Mouse (Mus musculus): ENCODE data around the gene Etfa. TPM values are rescaled to one million over a fixed set of nuclear protein-coding genes. Genes with fewer than 3 reads are reported as not detected.
A peak's percentile ranks its signal among the peaks of the same experiment; 100 is the strongest.

Gene Etfa
- polyA plus RNA-seq, 1 experiment from 2014 or later = 225 TPM

DNA sequence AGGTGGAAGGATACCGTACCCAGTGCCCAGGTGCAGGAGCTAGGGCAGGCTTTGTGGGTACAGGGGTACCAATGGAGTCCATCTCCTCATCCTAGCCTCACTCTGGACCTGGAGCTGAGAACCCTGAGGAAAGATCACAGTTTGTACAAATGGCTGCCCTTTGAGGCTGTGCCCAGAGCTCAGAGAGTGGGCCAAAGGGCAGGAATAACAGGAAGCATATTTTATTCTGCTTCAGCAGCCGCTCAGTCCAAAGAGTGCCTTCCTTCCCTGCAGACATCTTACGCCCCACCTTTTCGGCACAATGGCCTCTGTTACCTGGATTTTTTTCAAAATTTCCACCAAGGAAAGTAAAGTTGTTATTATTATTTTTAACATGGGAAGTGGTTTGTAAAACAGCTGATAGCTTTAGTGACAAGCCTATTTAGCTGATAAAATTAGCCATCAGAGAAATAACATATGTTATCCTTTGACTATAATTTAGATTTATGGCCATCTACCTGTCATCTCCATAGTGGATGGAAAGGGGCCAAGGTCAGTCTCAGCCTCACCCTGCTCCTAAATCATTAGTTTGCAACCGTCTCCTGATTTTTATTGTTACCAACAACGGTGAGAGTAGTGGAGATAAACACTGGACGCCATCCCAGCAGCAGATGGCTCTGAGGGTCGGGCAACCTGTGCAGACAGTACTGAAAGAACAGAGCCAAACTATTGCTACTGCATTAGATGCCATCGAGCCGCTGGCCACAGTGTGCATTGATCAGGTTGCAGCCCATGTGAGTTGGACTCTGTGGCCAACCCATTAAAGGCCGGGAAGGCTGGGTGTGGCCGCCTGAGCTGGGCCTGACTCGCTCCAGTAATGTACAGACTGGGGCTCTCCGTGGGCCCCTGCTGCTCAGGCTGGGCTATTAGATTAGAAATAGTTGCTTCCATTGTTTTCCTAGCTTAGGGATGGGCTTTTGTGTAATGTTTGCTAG is 88.3 kb downstream of the Etfa start:
- no peak overlapping the region for H3K9ac ChIP-seq (ENCODE audit: low read length)
- H3K36me3 ChIP-seq (ENCODE audit: control insufficient read depth, insufficient read depth, low read length) = no peaks in the 10 kb centered on the region
- peak; percentile 60 for DNase-seq (ENCODE audit: low spot score)
- H3K4me2 ChIP-seq (ENCODE audit: low read length) = no peak overlapping the region
- no peaks in the 10 kb centered on the region for H3K4me1 ChIP-seq (replicated peaks; ENCODE audit: control insufficient read depth, insufficient read depth, low read length)
- peak; percentile 48; the same call in 1 of the 2 replicates for ATAC-seq (replicated peaks; ENCODE audit: low FRiP score, low TSS enrichment, low read depth)
- H3K9me3 ChIP-seq (ENCODE audit: control insufficient read depth, low read length) = peaks cover 6% of the 10 kb centered on the region; the same call in 1 of the 2 replicates
- no peaks in the 10 kb centered on the region for H3K27me3 ChIP-seq (replicated peaks; ENCODE audit: control insufficient read depth, insufficient read depth, low read length)
- no peak overlapping the region for H3K4me3 ChIP-seq (ENCODE audit: low read depth, low read length)
- WGBS = 64% methylated on average over 14 of the region's 14 CpGs
- H3K27ac ChIP-seq (ENCODE audit: low read depth) = peak overlapping the region; percentile 12; the same call in 1 of the 2 replicates

DNA sequence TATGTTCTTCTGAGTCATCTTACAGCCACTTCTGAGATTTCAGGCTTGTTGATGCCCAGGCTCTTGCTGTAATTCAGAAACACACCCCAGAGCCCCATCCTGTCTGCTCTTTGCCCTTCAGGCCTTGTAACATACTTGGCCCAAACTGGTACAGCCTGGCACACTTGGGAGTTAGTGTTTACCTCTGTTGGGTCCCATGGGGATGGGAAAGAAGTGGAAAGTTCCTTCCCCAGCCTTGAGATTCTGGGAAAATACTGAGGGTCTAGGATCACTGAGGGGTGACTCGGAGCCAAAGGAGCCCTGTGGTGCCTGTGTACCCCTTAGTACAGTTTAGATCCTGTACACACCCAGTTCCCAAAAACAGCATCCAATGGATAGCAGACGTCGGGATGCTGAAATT is 90.3 kb downstream of the Etfa start:
- Histone ChIP-seq H3K36me3 (ENCODE audit: control insufficient read depth, insufficient read depth, low read length) (no peaks in the 10 kb centered on the region), H3K9ac (ENCODE audit: low read length) (no peak overlapping the region), H3K4me2 (ENCODE audit: low read length) (no peak overlapping the region), H3K4me3 (ENCODE audit: low read depth, low read length) (no peak overlapping the region), H3K9me3 (ENCODE audit: control insufficient read depth, low read length) (peaks cover 6% of the 10 kb centered on the region; the same call in 1 of the 2 replicates), H3K27me3 (replicated peaks; ENCODE audit: control insufficient read depth, insufficient read depth, low read length) (no peaks in the 10 kb centered on the region), H3K4me1 (replicated peaks; ENCODE audit: control insufficient read depth, insufficient read depth, low read length) (no peaks in the 10 kb centered on the region), H3K27ac (ENCODE audit: low read depth) (no peak overlapping the region)
- 88% methylated on average over 3 of the region's 3 CpGs for WGBS
- no peak for ATAC-seq (replicated peaks; ENCODE audit: low FRiP score, low TSS enrichment, low read depth)
- no peak for DNase-seq (ENCODE audit: low spot score)

DNA sequence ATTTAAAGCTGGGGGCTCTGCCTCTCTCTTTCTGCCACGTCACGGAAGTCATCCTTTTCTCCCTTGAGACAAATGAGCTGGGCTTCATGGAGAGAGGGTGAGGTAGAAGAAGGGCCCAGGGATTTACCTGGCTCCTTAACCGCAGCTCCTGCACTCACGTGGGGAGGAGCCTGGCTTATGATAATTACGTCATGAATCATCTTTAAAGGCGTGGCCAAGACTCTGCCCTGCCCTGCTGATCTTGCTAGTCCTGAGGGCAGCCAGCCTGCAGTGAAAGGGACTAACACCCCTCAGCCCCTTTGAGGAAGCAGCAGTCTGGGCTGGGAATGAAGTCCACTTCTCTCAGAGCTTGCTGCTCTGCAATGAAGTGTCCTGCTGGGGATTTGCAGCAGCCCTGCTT is 100.9 kb downstream of the Etfa start:
- ATAC-seq (replicated peaks; ENCODE audit: low FRiP score, low TSS enrichment, low read depth) (no peak; the same call in 1 of the 2 replicates), DNase-seq (ENCODE audit: low spot score) (no peak)
- Histone ChIP-seq H3K4me3 (ENCODE audit: low read depth, low read length) (no peak overlapping the region), H3K36me3 (ENCODE audit: control insufficient read depth, insufficient read depth, low read length) (no peaks in the 10 kb centered on the region), H3K4me2 (ENCODE audit: low read length) (no peak overlapping the region), H3K27ac (ENCODE audit: low read depth) (no peak overlapping the region), H3K9me3 (ENCODE audit: control insufficient read depth, low read length) (no peaks in the 10 kb centered on the region), H3K4me1 (replicated peaks; ENCODE audit: control insufficient read depth, insufficient read depth, low read length) (peaks cover 16% of the 10 kb centered on the region), H3K27me3 (replicated peaks; ENCODE audit: control insufficient read depth, insufficient read depth, low read length) (no peaks in the 10 kb centered on the region), H3K9ac (ENCODE audit: low read length) (no peak overlapping the region)
- WGBS = 33% methylated on average over 6 of the region's 6 CpGs

GRCm38 (mm10) chr9:55410430-55410829 is 101.6 kb downstream of the Etfa start:
- H3K9ac ChIP-seq (ENCODE audit: low read length) = no peak overlapping the region
- H3K27ac ChIP-seq (ENCODE audit: low read depth) = no peak overlapping the region
- no peak overlapping the region for H3K4me3 ChIP-seq (ENCODE audit: low read depth, low read length)
- DNase-seq (ENCODE audit: low spot score) (no peak), ATAC-seq (replicated peaks; ENCODE audit: low FRiP score, low TSS enrichment, low read depth) (no peak)
- no peaks in the 10 kb centered on the region for H3K9me3 ChIP-seq (ENCODE audit: control insufficient read depth, low read length)
- WGBS = 41% methylated on average over 6 of the region's 6 CpGs
- peaks cover 16% of the 10 kb centered on the region for H3K4me1 ChIP-seq (replicated peaks; ENCODE audit: control insufficient read depth, insufficient read depth, low read length)
- no peaks in the 10 kb centered on the region for H3K36me3 ChIP-seq (ENCODE audit: control insufficient read depth, insufficient read depth, low read length)
- no peaks in the 10 kb centered on the region for H3K27me3 ChIP-seq (replicated peaks; ENCODE audit: control insufficient read depth, insufficient read depth, low read length)
- no peak overlapping the region for H3K4me2 ChIP-seq (ENCODE audit: low read length)

GRCm38 (mm10) chr9:55409833-55410232 is 102.2 kb downstream of the Etfa start:
- peaks cover 16% of the 10 kb centered on the region for H3K4me1 ChIP-seq (replicated peaks; ENCODE audit: control insufficient read depth, insufficient read depth, low read length)
- H3K4me2 ChIP-seq (ENCODE audit: low read length) = no peak overlapping the region
- no peak overlapping the region for H3K27ac ChIP-seq (ENCODE audit: low read depth)
- ATAC-seq (replicated peaks; ENCODE audit: low FRiP score, low TSS enrichment, low read depth) (no peak), DNase-seq (ENCODE audit: low spot score) (no peak)
- no peaks in the 10 kb centered on the region for H3K9me3 ChIP-seq (ENCODE audit: control insufficient read depth, low read length)
- H3K27me3 ChIP-seq (replicated peaks; ENCODE audit: control insufficient read depth, insufficient read depth, low read length) = no peaks in the 10 kb centered on the region
- no peak overlapping the region for H3K9ac ChIP-seq (ENCODE audit: low read length)
- H3K4me3 ChIP-seq (ENCODE audit: low read depth, low read length) = no peak overlapping the region
- WGBS = 53% methylated on average over 3 of the region's 3 CpGs
- no peaks in the 10 kb centered on the region for H3K36me3 ChIP-seq (ENCODE audit: control insufficient read depth, insufficient read depth, low read length)

DNA sequence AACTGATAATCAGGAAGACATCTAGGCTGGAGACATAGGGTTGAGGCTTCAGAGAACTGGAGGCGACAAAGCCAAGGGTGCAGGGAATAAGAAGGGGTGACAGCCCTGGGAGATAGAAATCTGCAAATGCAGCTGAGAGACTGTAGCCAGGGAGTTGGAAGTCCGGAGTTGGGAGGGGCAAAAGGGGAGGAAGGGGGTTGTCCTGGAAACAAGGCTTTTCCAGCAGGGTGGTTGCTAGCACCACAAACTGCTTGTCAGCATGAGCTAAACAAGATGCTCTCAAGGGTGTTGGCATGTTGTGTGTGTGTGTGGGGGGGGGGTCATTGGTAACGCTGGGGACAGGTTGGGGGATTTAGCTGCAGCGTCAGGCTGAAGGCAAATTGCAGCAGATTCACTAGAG is 103.2 kb downstream of the Etfa start:
- ATAC-seq (replicated peaks; ENCODE audit: low FRiP score, low TSS enrichment, low read depth) = no peak

DNA sequence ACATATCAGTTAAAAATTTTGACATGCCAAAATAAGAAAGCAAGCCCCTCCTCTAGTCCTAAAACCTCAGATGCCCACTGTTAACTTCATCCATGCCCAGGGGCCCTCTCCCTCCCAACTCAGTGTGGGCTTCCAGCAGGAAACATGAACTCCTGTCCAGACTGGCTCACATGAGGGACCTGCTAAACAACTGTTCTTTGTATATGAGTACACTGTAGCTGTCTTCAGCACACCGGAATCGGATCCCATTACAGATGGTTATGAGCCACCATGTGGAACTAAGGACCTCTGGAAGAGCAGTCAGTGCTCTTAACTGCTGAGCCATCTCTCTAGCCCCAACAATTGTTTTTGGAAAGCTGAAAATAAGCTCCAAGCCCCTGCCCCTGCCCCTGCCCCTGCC is 105.3 kb downstream of the Etfa start:
- H3K4me3 ChIP-seq (ENCODE audit: low read depth, low read length) = no peak overlapping the region
- H3K9ac ChIP-seq (ENCODE audit: low read length) = no peak overlapping the region
- no peak for DNase-seq (ENCODE audit: low spot score)
- no peak overlapping the region for H3K27ac ChIP-seq (ENCODE audit: low read depth)
- H3K27me3 ChIP-seq (replicated peaks; ENCODE audit: control insufficient read depth, insufficient read depth, low read length) = no peaks in the 10 kb centered on the region
- no peak overlapping the region for H3K4me2 ChIP-seq (ENCODE audit: low read length)
- no peaks in the 10 kb centered on the region for H3K36me3 ChIP-seq (ENCODE audit: control insufficient read depth, insufficient read depth, low read length)
- no peaks in the 10 kb centered on the region for H3K9me3 ChIP-seq (ENCODE audit: control insufficient read depth, low read length)
- WGBS = 59% methylated on average over 2 of the region's 2 CpGs
- H3K4me1 ChIP-seq (replicated peaks; ENCODE audit: control insufficient read depth, insufficient read depth, low read length) = peaks cover 16% of the 10 kb centered on the region
- ATAC-seq (replicated peaks; ENCODE audit: low FRiP score, low TSS enrichment, low read depth) = no peak

More for the DNA sequence above, 103.2 kb downstream of the Etfa start:
- Histone ChIP-seq H3K27ac (ENCODE audit: low read depth) (no peak overlapping the region), H3K9me3 (ENCODE audit: control insufficient read depth, low read length) (no peaks in the 10 kb centered on the region), H3K4me3 (ENCODE audit: low read depth, low read length) (no peak overlapping the region), H3K36me3 (ENCODE audit: control insufficient read depth, insufficient read depth, low read length) (no peaks in the 10 kb centered on the region), H3K9ac (ENCODE audit: low read length) (no peak overlapping the region), H3K27me3 (replicated peaks; ENCODE audit: control insufficient read depth, insufficient read depth, low read length) (no peaks in the 10 kb centered on the region), H3K4me2 (ENCODE audit: low read length) (no peak overlapping the region), H3K4me1 (replicated peaks; ENCODE audit: control insufficient read depth, insufficient read depth, low read length) (peaks cover 16% of the 10 kb centered on the region)
- no peak for DNase-seq (ENCODE audit: low spot score)
- WGBS = 28% methylated on average over 4 of the region's 4 CpGs

DNA sequence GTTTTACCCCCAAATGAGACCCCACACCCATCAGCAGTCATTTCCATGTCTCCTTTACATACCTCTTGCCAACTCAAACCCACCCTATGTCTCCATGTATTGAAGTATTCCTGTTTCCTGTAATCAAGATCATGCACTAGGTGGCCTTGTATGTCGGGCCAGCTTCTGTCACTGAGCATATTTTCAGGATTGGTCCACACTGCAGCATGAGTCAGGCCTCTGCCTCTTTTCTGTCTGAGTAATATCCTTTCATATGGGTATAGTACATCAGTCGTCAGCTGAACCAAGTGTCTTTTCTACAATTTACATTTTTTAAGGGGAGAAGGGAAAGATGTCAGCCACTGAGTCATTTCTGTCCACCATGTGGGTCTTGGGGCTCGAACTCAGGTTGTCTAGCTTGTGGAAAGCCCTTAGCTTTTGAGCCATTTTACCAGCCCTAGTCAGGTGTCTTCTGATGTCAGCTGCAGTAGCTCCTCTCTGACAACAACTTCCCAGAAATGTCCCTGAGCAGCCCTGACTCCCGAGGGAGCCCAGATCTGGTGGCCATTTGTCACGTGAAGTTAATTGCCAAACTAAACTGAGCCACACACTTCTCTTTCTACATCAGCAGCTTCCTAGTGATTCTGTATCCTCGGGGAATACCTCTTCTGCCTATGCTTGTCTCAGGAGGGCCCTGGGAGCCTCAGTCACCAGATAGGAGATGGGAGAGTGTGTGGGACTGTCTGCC is 106.9 kb downstream of the Etfa start:
- 70% methylated on average over 6 of the region's 6 CpGs for WGBS
- no peak for DNase-seq (ENCODE audit: low spot score)
- Histone ChIP-seq H3K36me3 (ENCODE audit: control insufficient read depth, insufficient read depth, low read length) (no peaks in the 10 kb centered on the region), H3K9me3 (ENCODE audit: control insufficient read depth, low read length) (no peaks in the 10 kb centered on the region), H3K4me3 (ENCODE audit: low read depth, low read length) (no peak overlapping the region), H3K4me2 (ENCODE audit: low read length) (no peak overlapping the region), H3K9ac (ENCODE audit: low read length) (no peak overlapping the region), H3K4me1 (replicated peaks; ENCODE audit: control insufficient read depth, insufficient read depth, low read length) (peaks cover 13% of the 10 kb centered on the region; the same call in 1 of the 2 replicates), H3K27me3 (replicated peaks; ENCODE audit: control insufficient read depth, insufficient read depth, low read length) (no peaks in the 10 kb centered on the region), H3K27ac (ENCODE audit: low read depth) (no peak overlapping the region)
- no peak for ATAC-seq (replicated peaks; ENCODE audit: low FRiP score, low TSS enrichment, low read depth)

All from intestine, embryonic 14.5 days (tissue).